Mouse (Mus musculus) adrenal gland, postnatal 36 days (tissue): ENCODE measurements around the gene Dnajc21. TPM values are rescaled to one million over a fixed set of nuclear protein-coding genes. Genes with fewer than 3 reads are reported as not detected.
A peak's percentile ranks its signal among the peaks of the same experiment; 100 is the strongest.
"Not testable (repeated sequence)": the region's sequence is repeated elsewhere in the genome, so short reads cannot be mapped to it uniquely, and the experiment has no call there.

Source experiments
- DNase-seq, 2 experiments: peaks; one replicate each; pipeline ENCODE4 v3.0.0; 2021; ENCODE audit warnings: mixed read lengths in 1 of 2
- long read RNA-seq, 2 experiments: library from polyadenylated mRNA; stranded (forward); transcript quantifications; one replicate each; pipeline ENCODE4 v2.0.0; 2021; ENCODE audit warnings: borderline sequencing depth in 2 of 2
- total RNA-seq, 2 experiments: library from RNA; stranded (reverse); gene quantifications; 2 replicates each; pipeline ENCODE4 v1.2.3; 2021

Dnajc21 gene
- total RNA-seq = 10 to 100 TPM; 39.6 to 46.3 TPM
- long read RNA-seq, experiment 1, transcript Dnajc21-201 (12 exons, 2,060 nt) = major isoform, 47 of 66 reads
- long read RNA-seq, experiment 1, partial matches to known transcripts = 14 of 66 reads
- long read RNA-seq, experiment 1, other reads (novel, unspliced or antisense) = 5 of 66 reads
- long read RNA-seq, experiment 2, transcript Dnajc21-201 (12 exons, 2,060 nt) = major isoform, 14 of 17 reads
- long read RNA-seq, experiment 2, partial matches to known transcripts = 0 of 17 reads
- long read RNA-seq, experiment 2, other reads (novel, unspliced or antisense) = 3 of 17 reads

DNA sequence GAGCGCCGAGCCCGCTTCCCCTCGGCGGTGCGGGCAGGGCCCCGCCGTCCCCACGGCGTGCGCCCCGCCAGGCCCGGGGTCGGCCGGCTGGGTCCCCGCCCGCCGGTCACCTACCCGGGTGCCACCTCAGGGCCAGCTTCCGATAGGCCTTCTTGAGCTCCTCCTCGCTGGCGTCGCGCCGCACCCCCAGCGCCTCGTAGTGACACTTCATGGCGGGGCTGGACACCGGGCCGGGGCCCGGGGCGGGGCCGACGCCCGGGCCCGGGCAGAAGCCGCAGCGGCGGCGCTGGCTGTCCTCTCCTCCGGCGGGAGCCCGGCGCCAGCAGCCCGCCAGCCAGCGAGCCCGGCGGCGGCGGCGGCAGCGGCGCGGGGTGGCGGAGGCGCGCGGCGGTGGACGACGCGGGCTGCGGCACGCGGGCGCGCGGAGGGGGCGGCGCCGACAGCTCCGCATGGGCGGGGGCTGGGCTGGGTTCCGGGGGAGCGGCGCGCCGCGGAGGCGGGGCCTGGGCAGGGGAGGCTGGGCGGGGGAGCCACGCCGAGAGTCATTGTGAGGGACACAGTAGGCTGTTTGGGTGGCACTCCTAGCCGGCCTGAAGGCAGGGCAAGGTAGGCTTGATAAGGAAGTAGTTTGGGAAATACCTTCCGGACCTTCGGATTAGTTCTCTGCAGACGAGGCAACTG is at the start of gene Dnajc21:
Gene Dnajc21, minus strand, starts transcription at position 366 of the 681 bp plus-strand sequence.
- DNase-seq = peak; percentile 92 to 95

DNA sequence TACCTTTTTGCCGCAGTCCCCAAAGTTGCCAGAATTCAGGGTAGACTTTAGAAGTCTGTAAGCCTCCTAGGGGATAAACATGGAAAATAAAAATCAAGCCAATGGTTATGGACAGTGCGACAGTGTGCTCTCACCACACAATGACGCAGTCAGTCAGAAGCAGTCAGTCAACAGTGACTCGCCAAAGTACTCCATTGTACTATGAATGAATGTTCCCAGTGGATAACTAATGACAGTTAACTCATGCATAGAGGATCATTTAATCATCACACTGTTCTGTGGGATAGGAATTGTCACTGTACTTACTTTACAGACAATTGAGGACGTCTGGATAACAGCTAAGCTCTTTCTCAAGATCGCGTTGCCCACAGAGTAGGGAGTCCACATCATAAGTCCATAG is 44.9 kb upstream of the Dnajc21 start:
- DNase-seq = no peak

DNA sequence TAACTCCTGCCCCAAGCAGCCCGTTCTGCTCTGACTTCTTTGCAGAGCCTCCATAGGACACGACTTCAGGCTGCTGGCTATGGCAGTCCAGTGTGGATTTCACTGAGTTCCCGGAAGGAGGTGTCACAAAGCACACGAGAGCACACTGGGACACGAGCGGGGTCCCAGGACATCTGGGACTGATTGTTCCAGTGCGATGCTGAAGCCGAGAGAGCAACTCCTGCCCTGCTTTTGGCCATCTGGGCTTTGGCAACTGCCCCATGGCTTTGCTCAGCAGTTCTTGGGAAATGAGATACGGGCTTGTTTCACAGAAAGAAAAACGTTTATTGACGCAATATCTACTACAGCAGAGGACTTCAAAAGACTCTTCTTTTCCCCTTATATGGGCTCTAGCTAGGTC is 35.8 kb upstream of the Dnajc21 start:
- DNase-seq = peak; percentile 22 to 38

DNA sequence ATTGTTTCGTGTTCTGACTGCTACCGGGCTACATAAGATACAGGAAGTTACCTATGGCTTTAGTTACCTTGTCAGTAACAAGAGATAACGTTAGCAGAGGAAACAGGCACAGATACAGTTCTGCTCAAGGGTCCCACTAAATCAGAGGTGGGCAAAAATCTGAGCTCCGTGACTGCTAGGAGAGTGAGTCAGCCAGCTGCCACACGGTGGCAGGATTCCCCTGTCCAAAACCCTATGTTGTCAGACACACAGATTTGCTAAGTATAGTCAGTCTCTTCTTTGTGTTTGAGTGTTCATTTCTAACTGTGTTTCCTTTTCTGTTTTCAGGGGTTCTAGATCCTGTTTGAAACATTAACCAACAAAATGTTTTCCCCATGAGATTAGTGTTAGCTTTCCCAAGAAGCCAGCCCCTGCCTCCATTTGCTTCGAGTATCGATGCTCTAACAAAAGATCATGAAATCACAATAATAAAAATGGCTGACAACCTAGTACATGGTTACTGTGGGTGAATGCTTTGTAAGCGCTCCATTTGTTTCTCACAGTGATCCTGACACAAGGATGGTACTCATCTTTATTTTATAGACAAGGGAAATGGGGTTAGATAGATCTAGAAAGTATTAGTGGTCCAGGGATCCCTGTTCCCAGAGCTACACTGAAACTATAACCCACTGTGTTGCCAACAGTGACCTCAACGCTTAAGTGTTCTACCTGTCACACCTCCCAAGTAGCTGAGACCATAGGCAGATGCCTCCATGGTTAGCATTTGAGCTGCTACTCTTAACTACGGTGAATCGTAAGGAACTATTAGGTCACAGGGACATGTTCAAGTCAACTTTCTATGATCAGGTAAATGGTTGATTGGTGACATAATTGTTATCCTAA is 30.8 kb upstream of the Dnajc21 start:
- peak; percentile 57 to 66 for DNase-seq

DNA sequence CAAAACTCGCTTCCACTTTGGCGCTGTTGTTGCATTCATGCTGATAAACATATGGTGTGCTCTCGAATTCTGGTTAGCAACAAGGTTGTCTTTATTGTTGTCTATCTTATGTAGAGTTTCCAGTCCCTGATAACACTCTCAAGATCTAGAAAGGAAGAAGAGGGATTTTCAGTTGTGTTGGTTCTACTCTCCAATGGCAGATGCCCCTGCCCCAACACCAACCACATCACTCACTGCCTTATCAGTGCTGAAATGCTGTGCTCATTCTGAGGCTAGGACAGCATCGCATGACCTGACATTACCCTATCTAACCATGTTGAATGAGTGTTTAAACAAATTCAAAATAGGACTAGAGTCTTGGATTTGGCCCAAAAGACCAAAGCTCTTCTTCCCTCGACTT is 29.7 kb upstream of the Dnajc21 start:
- DNase-seq = no peak

DNA sequence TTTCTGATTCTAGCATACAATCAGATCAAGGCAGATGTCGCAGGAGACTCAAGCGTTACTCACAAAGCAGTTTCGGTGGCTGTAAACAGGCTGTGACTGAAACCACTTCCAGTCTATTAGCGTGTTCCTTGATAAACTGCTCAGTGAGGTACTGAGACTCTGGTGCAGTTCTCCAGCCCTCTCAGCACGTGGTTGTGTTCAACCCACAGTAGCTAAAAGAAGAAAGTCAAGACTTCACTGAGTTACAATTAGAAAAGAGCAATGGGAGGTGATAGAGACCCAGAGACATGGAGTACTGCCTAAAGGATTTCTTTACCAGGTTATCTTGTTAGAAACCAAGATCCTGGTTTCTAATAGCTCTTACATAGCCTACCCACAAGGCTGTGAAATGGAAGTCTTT is 29.3 kb upstream of the Dnajc21 start:
- DNase-seq = no peak

DNA sequence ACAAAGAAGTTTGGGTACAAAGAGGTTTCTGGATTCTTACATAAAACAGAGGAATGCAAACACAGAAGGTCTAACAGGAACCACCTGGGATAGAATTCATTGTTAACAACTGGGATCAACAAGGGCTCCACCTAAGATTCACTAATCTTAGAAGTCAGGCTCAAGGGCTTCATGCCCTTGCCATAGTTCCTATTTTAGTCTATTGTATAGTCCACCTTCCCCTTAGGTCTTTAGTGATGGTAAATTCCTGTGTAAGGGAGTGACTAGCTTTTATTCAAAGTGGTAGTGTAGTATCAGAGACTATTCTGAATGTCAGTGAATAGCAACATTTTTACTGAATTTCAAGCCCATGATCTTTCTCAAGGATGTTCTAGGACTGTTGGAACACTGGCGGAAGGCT is 26.4 kb upstream of the Dnajc21 start:
- not testable (repeated sequence) for DNase-seq

DNA sequence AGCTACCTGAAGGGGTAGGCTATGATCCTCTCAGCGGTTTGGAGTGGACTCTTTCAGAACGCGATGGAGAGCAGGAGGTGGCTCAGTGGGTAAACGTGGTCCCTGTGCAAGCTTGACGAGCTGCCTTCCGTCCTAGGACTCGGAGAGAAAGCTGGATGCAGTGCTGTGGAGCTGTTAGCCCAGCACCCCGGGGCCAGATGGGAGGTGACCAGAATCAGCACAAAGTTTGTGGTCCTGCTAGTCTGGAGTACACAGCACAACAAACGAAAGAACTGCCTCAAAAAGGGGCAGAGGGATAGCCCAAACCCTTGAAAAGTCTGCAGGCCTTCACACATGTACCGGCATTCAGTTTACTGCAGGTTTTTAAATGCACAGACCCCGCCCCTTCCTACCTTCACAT is 25.6 kb upstream of the Dnajc21 start:
- DNase-seq = no peak

DNA sequence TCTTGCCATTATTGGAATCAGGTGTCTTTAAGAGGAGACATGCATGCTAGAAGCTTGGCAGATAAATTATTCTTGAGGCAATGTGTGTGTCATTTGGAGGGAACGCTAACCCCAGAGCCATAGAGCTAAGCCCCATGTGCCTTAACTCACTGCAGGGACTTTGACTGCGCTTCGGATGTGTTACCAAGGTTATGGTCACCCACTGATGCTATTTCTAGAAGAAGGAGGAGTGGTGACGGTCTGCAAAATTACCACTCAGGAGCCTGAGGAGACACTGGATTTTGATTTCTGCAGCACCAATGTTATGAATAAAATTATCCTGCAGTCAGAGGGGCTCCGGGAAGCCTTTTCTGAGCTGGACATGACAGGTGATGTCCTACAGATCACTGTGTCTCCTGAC is 19.8 kb upstream of the Dnajc21 start:
- DNase-seq = no peak

DNA sequence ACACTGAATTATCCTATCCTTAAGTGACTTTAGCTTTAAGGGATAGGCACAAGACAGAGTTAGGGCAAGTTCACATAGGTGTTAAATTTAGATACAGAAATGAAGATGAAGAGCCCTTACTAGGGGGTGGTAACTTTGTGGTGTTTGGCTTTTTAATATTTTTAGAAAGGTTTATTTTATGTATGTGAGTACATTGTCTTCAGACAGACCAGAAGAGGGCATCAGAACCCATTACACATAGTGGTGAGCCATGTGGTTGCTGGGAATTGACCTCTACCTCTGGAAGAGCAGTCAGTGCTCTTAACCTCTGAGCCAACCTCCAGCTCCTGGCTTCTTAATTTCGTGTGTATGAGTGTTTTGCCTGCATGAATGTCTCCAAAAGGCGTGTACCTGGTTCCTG is 16.9 kb upstream of the Dnajc21 start:
- no peak for DNase-seq

DNA sequence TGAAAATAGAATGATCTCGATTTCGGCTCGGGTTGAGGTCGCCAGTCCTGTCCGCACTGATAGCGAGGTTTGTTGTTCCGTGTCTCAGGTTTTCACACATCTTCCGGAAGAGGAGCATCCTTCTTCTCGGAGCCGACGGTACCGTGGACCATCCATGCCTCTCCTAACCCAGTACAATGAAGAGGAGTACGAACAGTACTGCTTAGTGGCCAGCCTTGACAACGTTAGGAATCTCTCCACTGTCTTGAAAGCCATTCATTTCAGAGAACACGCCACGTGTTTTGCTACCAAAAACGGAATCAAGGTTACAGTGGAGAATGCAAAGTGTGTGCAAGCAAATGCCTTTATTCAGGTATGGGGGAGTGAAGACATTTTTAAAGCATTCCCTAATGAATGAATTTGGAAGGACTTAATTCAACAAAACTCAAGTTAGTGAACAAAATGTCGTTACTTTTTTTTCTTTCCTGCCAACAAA is 16.1 kb upstream of the Dnajc21 start:
- no peak for DNase-seq

DNA sequence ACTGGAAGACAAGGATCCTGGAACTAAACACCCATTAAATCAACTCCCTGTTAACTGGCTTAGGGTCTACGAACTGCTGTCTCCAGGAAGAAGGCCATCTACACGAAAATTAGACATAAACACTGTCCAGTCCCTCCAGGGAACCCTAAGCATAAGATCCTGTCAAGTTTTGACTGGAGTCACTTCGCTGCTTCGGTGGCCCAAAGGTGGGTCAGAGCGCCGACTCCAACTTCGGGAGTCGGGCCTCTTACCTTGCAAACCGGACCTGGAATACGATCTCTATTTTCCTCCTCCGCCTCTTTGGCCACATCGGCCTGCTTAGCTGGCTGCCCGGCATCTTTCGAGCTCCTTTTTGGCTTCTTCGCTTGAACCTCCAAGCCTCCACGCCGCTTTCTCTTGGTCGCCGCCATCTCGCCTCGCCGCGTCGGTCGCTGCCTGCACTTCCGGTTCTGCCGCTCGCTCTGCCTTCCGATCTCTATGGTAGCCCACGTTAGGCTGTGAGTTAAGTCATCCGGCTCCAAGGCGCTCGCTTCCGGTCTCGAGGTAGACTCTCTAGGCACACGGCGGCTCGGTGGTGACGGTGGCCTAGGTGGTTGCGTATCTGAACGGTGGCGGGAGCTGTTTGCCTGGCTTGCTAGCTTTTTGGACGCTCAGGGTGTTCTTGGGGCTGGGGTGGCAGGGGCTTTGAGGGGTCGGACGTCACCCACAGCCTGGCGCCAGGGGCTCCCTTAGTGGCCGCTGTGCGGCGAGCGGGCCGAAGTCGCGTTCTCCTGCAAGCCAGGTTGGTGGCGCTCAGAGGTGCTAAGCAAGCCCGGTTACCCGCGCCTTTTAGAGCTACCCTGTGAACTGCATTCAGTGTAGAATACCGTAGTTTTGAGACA is 15.4 kb upstream of the Dnajc21 start, which contains the start of the genes Brix1 and Rad1:
Gene Brix1, minus strand, starts transcription at position 464 of the 881 bp plus-strand sequence.
Gene Rad1, plus strand, starts transcription at position 535 of the 881 bp plus-strand sequence.
- DNase-seq = peak; percentile 96

DNA sequence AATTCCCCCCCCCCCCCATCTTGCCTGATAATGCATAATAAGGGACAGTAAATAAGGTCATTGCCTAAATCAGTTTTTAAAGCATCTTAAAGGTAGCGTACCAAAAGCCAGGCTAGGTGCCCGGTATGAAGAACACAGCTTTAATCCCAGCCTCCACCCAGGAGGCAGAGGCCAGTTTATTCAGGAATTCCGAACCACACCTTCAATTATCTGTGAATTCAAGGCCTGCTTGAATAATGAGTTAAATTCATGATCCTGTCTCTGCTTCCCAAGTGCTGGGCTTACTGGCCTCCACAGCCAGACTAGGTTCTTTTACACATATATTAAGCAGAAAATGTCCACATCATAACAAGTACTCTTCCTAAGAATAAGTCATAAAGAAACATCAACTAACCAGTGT is 625 bp upstream of the Dnajc21 start:
- no peak for DNase-seq

DNA sequence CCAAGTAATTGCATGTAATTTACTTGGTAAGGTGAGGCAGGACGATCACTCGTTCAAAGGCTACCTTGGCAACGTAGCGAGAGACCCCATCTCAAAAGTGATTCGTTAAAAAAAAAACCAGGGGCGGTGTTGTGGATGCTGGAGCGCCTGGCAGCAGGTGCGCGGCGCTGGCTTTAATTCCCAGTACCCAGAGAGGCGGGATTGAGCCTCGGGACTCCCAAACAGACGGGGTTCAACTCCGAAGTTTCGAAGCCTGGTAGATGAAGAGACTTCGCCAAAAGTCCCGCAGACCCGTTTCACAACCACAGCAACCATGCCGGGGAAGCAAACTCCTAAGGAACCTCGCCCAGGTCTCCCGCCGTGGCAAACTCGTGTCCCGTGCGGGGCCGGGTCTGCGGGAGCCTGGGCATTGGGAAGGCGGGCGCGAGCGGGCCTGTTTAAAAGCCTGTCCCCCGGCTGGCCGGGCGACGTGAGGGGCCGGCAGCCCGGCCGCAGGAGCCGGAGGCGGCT is 620 bp downstream of the Dnajc21 start:
- DNase-seq = no peak

DNA sequence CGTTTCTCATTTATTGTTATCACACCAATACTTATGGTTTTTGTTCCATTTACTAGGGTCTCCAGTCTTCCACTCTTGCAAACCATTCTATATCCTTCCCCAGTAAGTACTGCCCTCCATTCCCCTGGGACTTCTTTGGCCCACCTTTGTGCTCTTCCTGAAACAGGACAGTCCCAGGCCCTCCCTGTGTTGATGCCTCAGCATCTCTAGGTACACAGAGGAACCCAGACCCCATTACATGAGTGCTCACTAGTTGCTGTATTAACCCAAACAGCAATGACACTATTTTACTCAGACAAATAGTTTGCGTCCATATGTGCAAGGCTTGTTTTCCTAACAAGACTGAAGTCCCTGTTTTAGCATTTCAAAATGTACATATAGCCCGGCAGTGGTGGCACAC is 1.6 kb downstream of the Dnajc21 start:
- DNase-seq = no peak

DNA sequence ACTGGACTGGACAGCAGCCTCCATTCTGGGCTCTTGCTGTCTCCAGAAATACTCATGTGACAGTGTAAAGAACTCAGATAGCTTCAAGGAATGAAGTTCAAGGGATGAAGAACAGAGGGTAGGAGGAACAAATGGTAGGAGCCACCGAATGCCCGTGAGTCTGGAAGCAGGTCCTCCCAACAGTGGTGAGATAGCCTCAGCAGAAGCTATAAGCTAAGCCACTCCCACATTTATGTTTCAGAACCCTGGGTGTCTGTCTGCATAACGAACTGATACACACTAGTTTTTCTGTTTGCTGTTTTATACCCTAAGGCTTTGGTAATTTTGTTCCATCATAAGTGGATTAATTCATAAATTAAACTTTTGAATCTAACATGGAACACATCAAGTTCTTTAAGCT is 5.6 kb downstream of the Dnajc21 start:
- no peak for DNase-seq

DNA sequence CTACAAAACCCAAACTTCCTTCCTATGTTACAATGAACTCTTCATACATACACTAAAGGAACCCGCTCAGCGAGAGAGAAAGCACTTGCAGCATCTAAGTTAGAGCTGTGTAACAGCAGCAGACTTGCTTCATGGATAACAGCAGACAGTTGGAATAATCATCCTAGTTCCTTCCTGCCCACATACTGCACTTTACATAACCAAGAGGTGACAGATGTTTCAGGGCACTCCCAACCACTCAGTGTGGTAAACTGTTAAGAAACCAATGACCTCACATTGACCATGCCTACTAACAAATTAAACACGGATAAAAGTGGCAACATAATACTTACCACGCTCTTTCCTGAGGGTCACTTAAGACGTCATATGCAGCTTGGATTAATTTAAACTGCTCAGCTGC is 6.8 kb downstream of the Dnajc21 start:
- no peak for DNase-seq

DNA sequence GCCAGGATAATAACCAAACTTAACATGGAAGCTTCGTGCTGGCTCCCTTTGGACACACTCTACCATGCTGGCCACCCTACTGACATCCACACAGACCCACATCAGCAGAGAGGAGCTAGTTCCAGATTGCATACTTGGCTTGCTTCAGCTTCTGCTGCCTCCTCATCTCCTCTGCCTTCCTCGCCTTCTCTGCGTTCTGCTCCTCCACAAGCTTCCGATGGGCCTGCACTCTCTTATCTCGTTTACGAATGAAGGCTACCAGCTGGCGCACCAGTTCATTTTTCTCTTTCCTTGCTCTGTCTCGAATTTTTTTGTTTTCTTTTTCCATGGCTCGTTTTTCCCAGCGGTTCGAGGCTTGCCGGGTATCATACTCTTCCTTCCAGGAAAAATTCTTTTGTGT is 9.3 kb downstream of the Dnajc21 start:
- DNase-seq = no peak

DNA sequence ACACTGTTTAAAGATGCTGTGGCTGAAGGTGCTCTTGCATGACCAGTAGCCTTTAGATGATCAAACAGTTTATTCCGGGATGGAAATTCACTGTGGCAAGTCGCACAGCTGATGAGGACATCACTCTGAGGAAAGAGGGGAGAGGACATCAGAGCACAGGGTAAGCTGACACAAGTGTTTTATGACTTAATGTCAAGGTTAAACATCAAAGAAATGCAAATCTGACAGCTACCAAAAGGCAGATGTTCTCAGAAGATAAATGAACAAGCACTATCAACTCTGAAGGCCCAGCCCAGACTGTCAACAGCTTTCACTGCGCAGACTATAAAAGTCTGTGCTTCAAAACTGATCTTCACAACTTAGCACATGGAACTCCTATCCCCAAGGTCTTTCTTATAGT is 23.2 kb downstream of the Dnajc21 start:
- peak; percentile 37 to 42 for DNase-seq

DNA sequence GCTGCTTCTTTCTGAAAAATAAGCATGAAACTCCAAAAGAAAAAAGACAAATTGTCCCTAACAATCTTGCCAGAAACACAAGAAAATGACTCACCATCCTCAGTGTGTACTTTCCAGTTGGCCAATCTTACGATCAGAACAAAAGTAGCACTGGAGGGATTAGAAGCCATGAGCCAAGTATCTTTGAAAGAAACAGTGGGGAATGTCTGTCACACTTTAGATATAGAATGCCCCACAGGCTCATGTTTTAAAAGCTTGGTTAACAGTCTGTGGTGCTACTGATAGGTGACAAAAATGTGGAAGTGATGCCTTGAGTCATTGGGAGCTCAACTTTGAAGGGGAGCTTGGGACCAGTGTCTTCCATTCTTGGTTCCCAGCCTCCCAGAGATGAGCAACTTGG is 28.0 kb downstream of the Dnajc21 start:
- no peak for DNase-seq

DNA sequence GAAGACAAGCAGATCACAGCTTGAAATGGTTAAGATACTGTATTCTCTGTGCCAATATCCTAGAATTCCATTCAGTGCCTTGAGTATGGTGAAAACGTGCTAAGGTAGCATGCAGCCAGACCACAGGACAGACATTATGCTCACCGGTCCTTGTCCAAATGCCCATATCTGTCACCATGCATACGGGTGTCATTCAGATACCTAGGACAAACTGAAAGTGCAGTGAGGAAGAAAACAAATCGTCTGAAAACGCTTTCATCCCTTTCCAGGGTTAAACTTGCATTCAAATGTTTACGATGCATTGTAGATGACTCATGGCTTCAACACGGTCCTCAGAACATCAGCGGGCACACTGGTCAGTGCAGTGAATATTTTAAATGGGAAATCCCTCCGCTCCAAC is 28.8 kb downstream of the Dnajc21 start:
- no peak for DNase-seq
